Mouse (Mus musculus): ENCODE results near the gene Hist1h1d. TPM values are rescaled to one million over a fixed set of nuclear protein-coding genes. Genes with fewer than 3 reads are reported as not detected.
A peak's percentile ranks its signal among the peaks of the same experiment; 100 is the strongest.

The Hist1h1d gene
- total and polyA plus RNA-seq, 2 experiments from 2014 or later = 0.04 to 23.4 TPM

- H3K27me3 ChIP-seq (ENCODE audit: insufficient read depth, low read length) = no peaks in the 10 kb centered on the region
- no peaks in the 10 kb centered on the region for H3K9me3 ChIP-seq (ENCODE audit: low read length)
- H3K27ac ChIP-seq (ENCODE audit: low read depth, low read length) = no peak overlapping the region
- DNase-seq (ENCODE audit: low spot score) (peak; percentile 87), ATAC-seq (ENCODE audit: low FRiP score) (peak; percentile 92)
- H3K4me1 ChIP-seq (ENCODE audit: insufficient read depth, low read length) = peaks cover 5% of the 10 kb centered on the region; the same call in 1 of the 2 replicates
- no peaks in the 10 kb centered on the region for H3K36me3 ChIP-seq (ENCODE audit: insufficient read depth, low read length)
- no peak overlapping the region for H3K9ac ChIP-seq (replicated peaks; ENCODE audit: low read length, poor library complexity, severe bottlenecking)
- no peak for TF ChIP-seq CTCF (IDR thresholded peaks at IDR 0.05)
- H3K4me3 ChIP-seq (ENCODE audit: low read depth, low read length) = peak overlapping the region; percentile 47
- under 1% methylated on average over 27 of the region's 27 CpGs for WGBS
- peak overlapping the region; percentile 72 for H3K4me2 ChIP-seq (ENCODE audit: low read depth, low read length, poor library complexity, severe bottlenecking)
Observed at GRCm38 (mm10) chr13:23517603-23518294, 35.3 kb upstream of the Hist1h1d start.

- H3K4me3 ChIP-seq (ENCODE audit: low read depth, low read length) = peak overlapping the region; percentile 47
- H3K27me3 ChIP-seq (ENCODE audit: insufficient read depth, low read length) = no peaks in the 10 kb centered on the region
- no peak for TF ChIP-seq CTCF (IDR thresholded peaks at IDR 0.05)
- H3K27ac ChIP-seq (ENCODE audit: low read depth, low read length) = no peak overlapping the region
- ATAC-seq (ENCODE audit: low FRiP score) (no peak), DNase-seq (ENCODE audit: low spot score) (no peak)
- 1% methylated on average over 6 of the region's 6 CpGs for WGBS
- H3K9me3 ChIP-seq (ENCODE audit: low read length) = no peaks in the 10 kb centered on the region
- H3K36me3 ChIP-seq (ENCODE audit: insufficient read depth, low read length) = no peaks in the 10 kb centered on the region
- no peak overlapping the region for H3K9ac ChIP-seq (replicated peaks; ENCODE audit: low read length, poor library complexity, severe bottlenecking)
- peak overlapping the region; percentile 72 for H3K4me2 ChIP-seq (ENCODE audit: low read depth, low read length, poor library complexity, severe bottlenecking)
- peaks cover 5% of the 10 kb centered on the region; the same call in 1 of the 2 replicates for H3K4me1 ChIP-seq (ENCODE audit: insufficient read depth, low read length)
Observed at GRCm38 (mm10) chr13:23518295-23518603, 34.8 kb upstream of the Hist1h1d start.

GRCm38 (mm10) chr13:23518885-23519284, 34.2 kb upstream of the Hist1h1d start:
- no peak overlapping the region for H3K9ac ChIP-seq (replicated peaks; ENCODE audit: low read length, poor library complexity, severe bottlenecking)
- H3K27me3 ChIP-seq (ENCODE audit: insufficient read depth, low read length) = no peaks in the 10 kb centered on the region
- peak overlapping the region; percentile 72 for H3K4me2 ChIP-seq (ENCODE audit: low read depth, low read length, poor library complexity, severe bottlenecking)
- WGBS = 0% methylated on average over 6 of the region's 6 CpGs
- peaks cover 5% of the 10 kb centered on the region; the same call in 1 of the 2 replicates for H3K4me1 ChIP-seq (ENCODE audit: insufficient read depth, low read length)
- no peak for TF ChIP-seq CTCF (IDR thresholded peaks at IDR 0.05)
- ATAC-seq (ENCODE audit: low FRiP score) (0 out of 2 replicates have a peak, but pooled peaks have one; percentile 32), DNase-seq (ENCODE audit: low spot score) (peak; percentile 81)
- H3K4me3 ChIP-seq (ENCODE audit: low read depth, low read length) = peak overlapping the region; percentile 47
- no peaks in the 10 kb centered on the region for H3K9me3 ChIP-seq (ENCODE audit: low read length)
- no peaks in the 10 kb centered on the region for H3K36me3 ChIP-seq (ENCODE audit: insufficient read depth, low read length)
- no peak overlapping the region for H3K27ac ChIP-seq (ENCODE audit: low read depth, low read length)

- Histone ChIP-seq H3K9ac (replicated peaks; ENCODE audit: low read length, poor library complexity, severe bottlenecking) (no peak overlapping the region), H3K27ac (ENCODE audit: low read depth, low read length) (no peak overlapping the region), H3K27me3 (ENCODE audit: insufficient read depth, low read length) (no peaks in the 10 kb centered on the region), H3K9me3 (ENCODE audit: low read length) (no peaks in the 10 kb centered on the region), H3K4me1 (ENCODE audit: insufficient read depth, low read length) (peaks cover 5% of the 10 kb centered on the region; the same call in 1 of the 2 replicates), H3K36me3 (ENCODE audit: insufficient read depth, low read length) (no peaks in the 10 kb centered on the region), H3K4me2 (ENCODE audit: low read depth, low read length, poor library complexity, severe bottlenecking) (peak overlapping the region; percentile 72), H3K4me3 (ENCODE audit: low read depth, low read length) (peak overlapping the region; percentile 47)
- no peak for TF ChIP-seq CTCF (IDR thresholded peaks at IDR 0.05)
- under 1% methylated on average over 10 of the region's 10 CpGs for WGBS
- peak; percentile 28; the same call in 1 of the 2 replicates for ATAC-seq (ENCODE audit: low FRiP score)
- peak; percentile 90 for DNase-seq (ENCODE audit: low spot score)
Observed at GRCm38 (mm10) chr13:23519416-23519815, 33.6 kb upstream of the Hist1h1d start.

- H3K9ac ChIP-seq (replicated peaks; ENCODE audit: low read length, poor library complexity, severe bottlenecking) = no peak overlapping the region
- TF ChIP-seq CTCF (IDR thresholded peaks at IDR 0.05) = no peak
- WGBS = under 1% methylated on average over 14 of the region's 14 CpGs
- H3K4me1 ChIP-seq (ENCODE audit: insufficient read depth, low read length) = no peaks in the 10 kb centered on the region; the same call in 1 of the 2 replicates
- no peaks in the 10 kb centered on the region for H3K27me3 ChIP-seq (ENCODE audit: insufficient read depth, low read length)
- ATAC-seq (ENCODE audit: low FRiP score) (no peak), DNase-seq (ENCODE audit: low spot score) (peak; percentile 81)
- no peak overlapping the region for H3K4me3 ChIP-seq (ENCODE audit: low read depth, low read length)
- no peaks in the 10 kb centered on the region for H3K36me3 ChIP-seq (ENCODE audit: insufficient read depth, low read length)
- peak overlapping the region; percentile 23 for H3K4me2 ChIP-seq (ENCODE audit: low read depth, low read length, poor library complexity, severe bottlenecking)
- H3K27ac ChIP-seq (ENCODE audit: low read depth, low read length) = no peak overlapping the region
- H3K9me3 ChIP-seq (ENCODE audit: low read length) = no peaks in the 10 kb centered on the region
Observed at GRCm38 (mm10) chr13:23521703-23522102, 31.4 kb upstream of the Hist1h1d start.

GRCm38 (mm10) chr13:23523976-23524375, 29.1 kb upstream of the Hist1h1d start:
- no peak overlapping the region for H3K27ac ChIP-seq (ENCODE audit: low read depth, low read length)
- ATAC-seq (ENCODE audit: low FRiP score) = no peak

More at GRCm38 (mm10) chr13:23523976-23524375, 29.1 kb upstream of the Hist1h1d start:
- H3K9me3 ChIP-seq (ENCODE audit: low read length) = no peaks in the 10 kb centered on the region
- 51% methylated on average over 5 of the region's 5 CpGs for WGBS
- H3K36me3 ChIP-seq (ENCODE audit: insufficient read depth, low read length) = no peaks in the 10 kb centered on the region
- H3K27me3 ChIP-seq (ENCODE audit: insufficient read depth, low read length) = no peaks in the 10 kb centered on the region
- no peak overlapping the region for H3K4me3 ChIP-seq (ENCODE audit: low read depth, low read length)
- DNase-seq (ENCODE audit: low spot score) = no peak
- H3K9ac ChIP-seq (replicated peaks; ENCODE audit: low read length, poor library complexity, severe bottlenecking) = no peak overlapping the region
- no peaks in the 10 kb centered on the region; the same call in 1 of the 2 replicates for H3K4me1 ChIP-seq (ENCODE audit: insufficient read depth, low read length)
- no peak for TF ChIP-seq CTCF (IDR thresholded peaks at IDR 0.05)
- H3K4me2 ChIP-seq (ENCODE audit: low read depth, low read length, poor library complexity, severe bottlenecking) = no peak overlapping the region

All from midbrain, postnatal 0 days (tissue).